Comparison of ENCODE assay signal across 5 mouse cellular contexts in genomic region chrX:105957091-105957490, GRCm38 (mm10). TPM values are rescaled to one million over a fixed set of nuclear protein-coding genes. Genes with fewer than 3 reads are reported as not detected.
DNase-seq lines count a peak whose midpoint lies in the region; TF ChIP-seq lines count a peak whose summit lies in the region.
"Not testable (repeated sequence)": the region's sequence is repeated elsewhere in the genome, so short reads cannot be mapped to it uniquely, and the experiment has no call there.

No protein-coding gene starts in this region.

- H3K9me3 ChIP-seq in ES-Bruce4 (replicated peaks; ENCODE audit: control insufficient read depth, insufficient read depth, low read length, poor library complexity, severe bottlenecking); ES-E14 (ENCODE audit: control insufficient read depth, insufficient read depth, low read depth, low read length): not testable (repeated sequence)

- TF ChIP-seq POLR2A in ES-Bruce4 (IDR thresholded peaks at IDR 0.05; ENCODE audit: insufficient read depth, low read length): peak; percentile 13

- H3K27me3 ChIP-seq in ES-Bruce4 (ENCODE audit: control insufficient read depth, insufficient read depth, low read length, poor library complexity, severe bottlenecking): not testable (repeated sequence)

- peak overlapping the region; percentile 5; the same call in 1 of the 2 replicates for H3K9ac ChIP-seq in ES-Bruce4 (ENCODE audit: low read depth, poor library complexity, severe bottlenecking)
- H3K9ac ChIP-seq in ES-E14 (ENCODE audit: insufficient read depth, low read depth, low read length, poor library complexity, severe bottlenecking): peak overlapping the region; percentile 34

- not testable (repeated sequence) for TF ChIP-seq EP300 in ES-Bruce4 (IDR thresholded peaks at IDR 0.05; ENCODE audit: insufficient read depth, low read depth, low read length)

- TF ChIP-seq CTCF in ES-Bruce4 (IDR thresholded peaks at IDR 0.05; ENCODE audit: low read depth, low read length): peak; percentile 13

- peak; percentile 30 for DNase-seq in A20 (ENCODE audit: low read depth, low spot score)
- DNase-seq in ES-E14 (ENCODE audit: low read depth, low spot score): peak; percentile 16
- DNase-seq in ZHBTc4 (ENCODE audit: low read depth, low spot score): peak; percentile 67
- peak; percentile 41 for DNase-seq in testis, postnatal 14 days (ENCODE audit: low spot score)

- H3K36me3 ChIP-seq in ES-Bruce4 (ENCODE audit: control insufficient read depth, insufficient read depth, low read length, poor library complexity, severe bottlenecking); ES-E14 (ENCODE audit: control insufficient read depth, insufficient read depth, low read length, poor library complexity, severe bottlenecking): not testable (repeated sequence)

- H3K4me3 ChIP-seq in ES-Bruce4 (ENCODE audit: low read depth, low read length) (peak overlapping the region; percentile 56), ES-E14 (ENCODE audit: insufficient read depth in 1 of 2, low read depth in 1 of 2, low read length in 2 of 2, poor library complexity in 1 of 2, severe bottlenecking in 1 of 2) (peak overlapping the region; percentile 44 to 77)

- not testable (repeated sequence) for H3K27ac ChIP-seq in ES-Bruce4 (ENCODE audit: insufficient read depth, low read length); ES-E14 (ENCODE audit: insufficient read depth, low read depth, low read length, poor library complexity, severe bottlenecking)

- H3K4me1 ChIP-seq in ES-Bruce4 (ENCODE audit: control insufficient read depth, insufficient read depth, low read length); ES-E14 (ENCODE audit: control insufficient read depth in 2 of 2, insufficient read depth in 2 of 2, low read length in 2 of 2, poor library complexity in 1 of 2): not testable (repeated sequence)

- in situ Hi-C loops in ES-E14 (cut with MboI; ENCODE audit: low sequenced_read_pairs in 2 of 2, unreplicated experiment in 2 of 2): not testable (repeated sequence)

RNA-seq across cellular contexts. Expression of gene Atrx, which starts 27.9 kb away (rescaled TPM):
- polyA plus RNA-seq in ES-Bruce4 (2011; ENCODE audit: insufficient read depth, insufficient read length, low read depth, missing spikeins): 522 and 532 TPM in 2 replicates
- total RNA-seq in ES-E14 (2012; rRNA removed): 189 and 191 TPM in 2 replicates

RNA-seq across cellular contexts. Expression of gene Magt1, which starts 54.6 kb away (rescaled TPM):
- 38.9 and 39.3 TPM in 2 replicates for polyA plus RNA-seq in ES-Bruce4 (2011; ENCODE audit: insufficient read depth, insufficient read length, low read depth, missing spikeins)
- total RNA-seq in ES-E14 (2012; rRNA removed): 44.3 and 48.6 TPM in 2 replicates

RNA-seq across cellular contexts. Expression of gene Cox7b, which starts 58.4 kb away (rescaled TPM):
- polyA plus RNA-seq in ES-Bruce4 (2011; ENCODE audit: insufficient read depth, insufficient read length, low read depth, missing spikeins): 722 and 811 TPM in 2 replicates
- 355 and 378 TPM in 2 replicates for total RNA-seq in ES-E14 (2012; rRNA removed)

Comparison
In these comparisons a context has a peak if more than half of its experiments do, and no peak if none do; other contexts are left out.
1. DNase-seq: peak in every context shown above with its lines; median percentile 67 in ZHBTc4; 41 in testis, postnatal 14 days; 30 in A20; 16 in ES-E14.